Mouse (Mus musculus) small intestine, adult 2 months (tissue): Measurements from ENCODE around the gene Flot2.

ENCODE experiments used
- CTCF ChIP-seq: fragments of 200-500 bp; IDR thresholded peaks from 2 replicates; pipeline ENCODE4 v1.5.1; 2012; ENCODE audit warnings: low read depth, mild to moderate bottlenecking, control low read depth, inconsistent platforms, low read length, moderate library complexity, mixed read lengths; ENCODE audit not compliant: insufficient replicate concordance, insufficient read length; ENCODE audit errors: extremely low read depth
- POLR2A ChIP-seq: fragments of 200-500 bp; IDR thresholded peaks from 2 replicates; pipeline ENCODE4 v1.6.1; 2012; ENCODE audit warnings: low read depth, mild to moderate bottlenecking, control low read depth, inconsistent platforms, low read length, moderate library complexity

GRCm38 (mm10) chr11:78036791-78037190, 940 bp upstream of the Flot2 start:
- TF ChIP-seq POLR2A (no peak), CTCF (no peak)
